Mouse (Mus musculus) lung, embryonic 14.5 days (tissue): ENCODE results near the gene Dclk3. TPM values are rescaled to one million over a fixed set of nuclear protein-coding genes. Genes with fewer than 3 reads are reported as not detected.
A peak's percentile ranks its signal among the peaks of the same experiment; 100 is the strongest.

Source experiments
- ATAC-seq: fragments of 200-750 bp; cut with Nextera tagmentation; 2 replicates; pipeline ENCODE4 v1.8.0; 2017; ENCODE audit warnings: mild to moderate bottlenecking, moderate TSS enrichment, moderate library complexity; ENCODE audit not compliant: insufficient read depth
- DNase-seq: peaks from one replicate; pipeline ENCODE4 v3.0.0-alpha.2; 2015
- H3K27ac ChIP-seq: fragments of 300-500 bp; sonication (generic); 2 replicates; pipeline ENCODE4 v1.5.1; 2014; ENCODE audit warnings: low read depth, mild to moderate bottlenecking, moderate library complexity
- H3K27me3 ChIP-seq: fragments of 300-500 bp; sonication (generic); 2 replicates; pipeline ENCODE4 v1.6.1; 2014; ENCODE audit warnings: low read length, control low read depth; ENCODE audit not compliant: insufficient read depth
- H3K36me3 ChIP-seq: fragments of 300-500 bp; sonication (generic); 2 replicates; pipeline ENCODE4 v1.6.1; 2014; ENCODE audit warnings: control low read depth; ENCODE audit not compliant: insufficient read depth
- H3K4me1 ChIP-seq: fragments of 300-500 bp; sonication (generic); 2 replicates; pipeline ENCODE4 v1.6.1; 2014; ENCODE audit warnings: antibody characterized with exemption, control low read depth; ENCODE audit not compliant: insufficient read depth
- H3K4me2 ChIP-seq: fragments of 300-500 bp; sonication (generic); 2 replicates; pipeline ENCODE4 v1.6.1; 2014; ENCODE audit warnings: mild to moderate bottlenecking
- H3K4me3 ChIP-seq: fragments of 300-500 bp; sonication (generic); 2 replicates; pipeline ENCODE4 v1.5.1; 2014; ENCODE audit warnings: low read depth, low read length
- H3K9ac ChIP-seq: fragments of 300-500 bp; sonication (generic); 2 replicates; pipeline ENCODE4 v1.6.1; 2014
- H3K9me3 ChIP-seq: fragments of 300-500 bp; sonication (generic); 2 replicates; pipeline ENCODE4 v1.6.1; 2016; ENCODE audit warnings: low read depth, low read length, control low read depth
- CTCF ChIP-seq: IDR thresholded peaks from 2 replicates; pipeline ENCODE4 v1.5.1; 2016; ENCODE audit warnings: antibody characterized with exemption, low read depth
- WGBS: fragments of 180-500 bp; shearing (Covaris S2); extraction: QIAGEN DNeasy Blood & Tissue Kit; methylation state at CpG from one replicate; pipeline ENCODE4 v1.1.7; 2014; 5-methylcytosine and 5-hydroxymethylcytosine counted together
- polyA plus RNA-seq: library from polyadenylated mRNA; unstranded; fragments of >200 nt; fragmentation: Nextera tagmentation; extraction: Ambion mirVana; gene quantifications from 2 replicates; pipeline ENCODE4 v1.2.1, GENCODE M21; 2014

Gene Dclk3
- polyA plus RNA-seq, 1 experiment from 2014 or later: not detected

DNA sequence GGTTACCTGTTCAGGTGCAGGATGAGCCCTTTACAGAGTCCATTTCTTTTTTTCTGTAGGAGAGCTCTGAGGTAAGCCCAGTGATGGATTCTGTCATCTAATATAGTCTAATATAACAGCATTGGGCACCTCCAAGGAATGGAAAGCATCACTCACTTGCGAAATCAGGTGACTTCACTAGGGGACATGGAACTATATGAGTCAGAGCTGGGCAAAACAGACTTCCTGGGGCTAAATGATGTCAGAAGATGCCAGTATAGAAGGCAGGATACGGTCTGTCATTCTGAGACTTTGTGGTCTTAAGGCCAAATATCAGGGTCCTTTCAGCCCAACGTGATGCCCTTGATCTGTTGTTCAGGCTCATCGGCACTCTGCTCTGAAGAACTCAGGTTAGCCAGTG lies 35.7 kb upstream of the Dclk3 start:
- no peaks in the 10 kb centered on the region for H3K27me3 ChIP-seq
- H3K9me3 ChIP-seq: no peaks in the 10 kb centered on the region
- H3K36me3 ChIP-seq: no peaks in the 10 kb centered on the region
- WGBS: 84% methylated on average over 4 of the region's 4 CpGs
- no peak overlapping the region for H3K9ac ChIP-seq
- no peak for TF ChIP-seq CTCF
- H3K4me1 ChIP-seq: no peaks in the 10 kb centered on the region
- no peak overlapping the region for H3K4me2 ChIP-seq
- no peak overlapping the region for H3K27ac ChIP-seq
- no peak for DNase-seq
- ATAC-seq: no peak
- H3K4me3 ChIP-seq: no peak overlapping the region

DNA sequence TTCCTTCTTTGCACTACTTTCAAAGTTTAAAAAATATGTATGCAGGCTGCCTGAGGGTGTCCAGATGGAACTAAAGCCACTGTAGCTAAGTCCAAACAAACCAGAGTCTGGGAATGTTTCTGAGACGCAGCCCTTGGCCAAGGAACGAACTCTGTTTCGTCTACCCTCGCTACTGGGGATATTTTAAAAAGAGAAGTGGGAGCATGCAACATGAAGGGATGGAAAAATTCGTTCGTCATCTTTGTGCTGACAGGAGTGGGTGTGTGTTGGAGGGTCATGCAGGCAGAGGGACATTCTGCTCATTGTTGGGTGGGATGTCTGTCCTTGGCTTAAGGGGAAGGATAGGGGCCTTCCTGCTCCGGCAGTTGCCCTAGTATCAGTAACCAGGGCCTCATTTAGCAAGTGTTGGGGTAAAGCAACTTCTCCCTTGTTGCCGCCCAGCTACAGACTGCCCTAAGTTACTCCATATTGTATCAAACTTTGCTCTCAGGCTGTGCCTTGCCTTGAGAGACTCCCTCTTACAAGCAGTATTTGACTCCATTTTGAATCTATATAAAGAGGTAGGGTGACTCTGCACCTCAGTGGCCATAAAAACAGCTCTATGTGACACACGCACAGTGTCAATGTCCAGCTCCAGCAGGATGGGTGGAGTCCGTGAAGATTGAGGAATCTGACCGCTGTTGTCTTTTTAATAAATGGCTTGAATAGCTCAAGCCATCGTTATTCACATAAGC lies 34.4 kb upstream of the Dclk3 start:
- Histone ChIP-seq H3K9ac (no peak overlapping the region), H3K36me3 (no peaks in the 10 kb centered on the region), H3K9me3 (no peaks in the 10 kb centered on the region), H3K4me2 (no peak overlapping the region), H3K4me3 (no peak overlapping the region), H3K4me1 (no peaks in the 10 kb centered on the region), H3K27me3 (no peaks in the 10 kb centered on the region), H3K27ac (no peak overlapping the region)
- ATAC-seq (no peak), DNase-seq (no peak)
- WGBS: 76% methylated on average over 12 of the region's 12 CpGs
- TF ChIP-seq CTCF: no peak

DNA sequence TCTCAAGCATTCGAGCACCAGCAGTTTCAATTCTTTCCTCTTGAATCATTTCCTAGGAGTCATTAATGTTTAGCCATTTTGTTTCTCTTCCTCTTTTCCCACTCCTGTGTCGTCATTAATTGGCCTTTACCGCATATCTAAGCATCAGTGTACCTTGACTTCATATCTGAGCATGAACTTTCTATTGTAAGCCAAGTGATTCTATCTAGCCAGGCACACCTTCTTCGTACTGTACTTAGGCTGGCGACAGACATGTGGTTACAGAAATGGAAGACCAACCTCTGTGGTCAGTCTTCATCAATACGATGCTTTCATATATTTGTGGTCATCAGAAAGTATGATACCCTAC lies 33.8 kb upstream of the Dclk3 start:
- WGBS: 89% methylated on average over 6 of the region's 6 CpGs
- ATAC-seq: no peak

DNA sequence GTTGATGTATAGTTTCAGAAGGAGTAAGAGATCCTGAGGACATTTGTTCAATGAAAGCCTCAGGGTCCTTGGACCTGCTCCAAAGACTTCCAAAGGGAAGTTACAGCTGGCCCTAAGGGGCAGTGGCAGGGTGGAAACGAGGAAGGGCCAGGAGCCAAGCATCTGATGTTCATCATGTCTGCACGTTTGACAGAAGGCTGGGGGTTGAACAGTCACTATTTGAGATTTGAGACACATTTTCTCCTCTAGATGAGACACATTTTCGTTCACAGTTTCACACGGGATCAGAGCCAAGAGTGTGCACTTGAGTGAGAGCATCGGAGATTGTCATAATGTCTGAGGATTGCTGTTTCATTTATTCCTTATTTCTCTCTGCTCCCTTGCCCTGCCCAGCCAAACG lies 30.9 kb upstream of the Dclk3 start:
- no peaks in the 10 kb centered on the region for H3K36me3 ChIP-seq
- no peak overlapping the region for H3K4me3 ChIP-seq
- ATAC-seq: peak; percentile 92
- no peaks in the 10 kb centered on the region for H3K4me1 ChIP-seq
- DNase-seq: peak; percentile 90
- WGBS: 41% methylated on average over 6 of the region's 6 CpGs
- no peaks in the 10 kb centered on the region for H3K27me3 ChIP-seq
- no peak for TF ChIP-seq CTCF
- H3K27ac ChIP-seq: no peak overlapping the region
- H3K9me3 ChIP-seq: no peaks in the 10 kb centered on the region
- H3K9ac ChIP-seq: no peak overlapping the region
- no peak overlapping the region for H3K4me2 ChIP-seq

More for the DNA sequence above, 33.8 kb upstream of the Dclk3 start:
- no peak for TF ChIP-seq CTCF
- Histone ChIP-seq H3K36me3 (no peaks in the 10 kb centered on the region), H3K9me3 (no peaks in the 10 kb centered on the region), H3K4me2 (no peak overlapping the region), H3K27ac (no peak overlapping the region), H3K27me3 (no peaks in the 10 kb centered on the region), H3K4me3 (no peak overlapping the region), H3K9ac (no peak overlapping the region), H3K4me1 (no peaks in the 10 kb centered on the region)
- no peak for DNase-seq

DNA sequence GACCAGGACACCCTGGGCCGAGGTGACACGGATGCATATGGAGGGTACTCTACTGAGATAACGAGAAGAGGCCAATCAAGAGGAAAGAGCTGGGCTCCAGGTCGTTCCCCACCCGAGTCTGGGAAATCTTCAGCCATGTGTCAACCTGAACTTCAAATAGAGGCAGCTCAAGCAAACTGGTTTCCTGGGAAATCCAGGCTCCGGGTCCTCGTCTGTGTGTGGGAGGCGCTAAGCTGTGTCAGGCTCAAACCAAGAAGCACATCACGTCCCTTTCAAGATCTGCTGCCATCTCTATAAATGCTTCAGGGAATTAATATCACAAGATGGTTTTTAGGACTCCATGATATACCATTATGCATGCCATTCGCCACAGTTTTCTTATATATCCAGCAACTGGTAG lies 30.5 kb upstream of the Dclk3 start:
- Histone ChIP-seq H3K4me1 (no peaks in the 10 kb centered on the region), H3K27me3 (no peaks in the 10 kb centered on the region), H3K36me3 (no peaks in the 10 kb centered on the region), H3K9me3 (no peaks in the 10 kb centered on the region), H3K9ac (no peak overlapping the region), H3K27ac (no peak overlapping the region), H3K4me3 (no peak overlapping the region), H3K4me2 (no peak overlapping the region)
- DNase-seq (peak; percentile 13), ATAC-seq (peak; percentile 15; the same call in 1 of the 2 replicates)
- WGBS: 53% methylated on average over 10 of the region's 10 CpGs
- no peak for TF ChIP-seq CTCF

DNA sequence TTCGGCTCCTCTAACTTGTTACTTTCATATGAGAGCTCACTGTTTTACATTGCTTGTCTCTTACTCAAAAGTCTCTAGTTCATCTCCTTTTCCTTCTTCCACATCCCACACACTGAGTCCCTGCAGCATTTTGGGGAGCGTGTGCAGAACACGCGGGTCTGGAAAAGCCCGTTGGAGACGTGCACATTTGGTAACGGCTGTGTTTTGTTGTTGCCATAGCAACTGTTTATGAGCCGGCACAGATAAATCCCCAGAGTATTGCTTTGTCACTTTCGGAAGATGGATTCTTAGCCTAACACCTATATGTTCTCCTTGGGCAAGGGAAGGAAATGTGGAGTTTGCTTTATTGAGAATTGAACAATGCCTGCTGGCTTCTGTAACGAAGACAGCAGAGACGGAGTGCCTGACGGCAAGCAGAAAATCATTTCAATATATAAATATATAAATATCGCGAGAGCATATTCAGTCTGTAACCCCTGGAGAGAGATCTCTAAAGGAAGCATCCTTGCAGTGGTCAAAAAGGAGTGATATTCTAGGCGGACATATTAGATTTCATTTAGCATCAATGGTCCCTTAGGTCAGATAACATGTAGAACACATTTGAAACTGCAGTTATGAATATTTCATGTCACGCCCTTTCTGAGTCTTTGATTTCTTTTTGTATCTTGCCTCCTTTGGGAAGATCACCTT lies 26.3 kb upstream of the Dclk3 start:
- Histone ChIP-seq H3K36me3 (no peaks in the 10 kb centered on the region), H3K4me1 (no peaks in the 10 kb centered on the region), H3K27me3 (no peaks in the 10 kb centered on the region), H3K4me3 (no peak overlapping the region), H3K27ac (no peak overlapping the region), H3K4me2 (no peak overlapping the region), H3K9ac (no peak overlapping the region), H3K9me3 (no peaks in the 10 kb centered on the region)
- DNase-seq: peak; percentile 33
- no peak for ATAC-seq
- no peak for TF ChIP-seq CTCF
- WGBS: 71% methylated on average over 16 of the region's 16 CpGs

DNA sequence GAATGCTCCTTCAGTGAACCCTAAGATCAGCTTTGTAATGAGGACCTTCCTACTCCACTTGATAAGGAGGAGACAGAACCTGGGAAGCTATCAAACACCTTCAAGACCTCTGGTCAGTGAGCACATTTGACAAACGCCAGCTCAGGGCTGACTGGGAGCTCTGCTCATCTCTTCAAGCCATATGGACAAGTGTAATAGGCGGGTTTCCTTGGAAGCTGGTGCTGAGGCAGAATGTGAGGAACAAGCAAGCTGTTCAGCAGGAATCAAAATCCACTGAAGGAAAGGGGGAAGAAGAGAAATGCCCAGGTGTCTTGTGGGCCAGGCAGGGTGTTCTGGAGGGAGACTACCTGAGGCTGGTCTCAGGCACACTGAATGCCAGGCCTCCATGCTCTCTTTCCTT lies 17.0 kb upstream of the Dclk3 start:
- H3K4me1 ChIP-seq: no peaks in the 10 kb centered on the region
- no peaks in the 10 kb centered on the region for H3K9me3 ChIP-seq
- no peak overlapping the region for H3K27ac ChIP-seq
- 75% methylated on average over 2 of the region's 2 CpGs for WGBS
- no peak for TF ChIP-seq CTCF
- H3K36me3 ChIP-seq: no peaks in the 10 kb centered on the region
- H3K4me2 ChIP-seq: no peak overlapping the region
- H3K27me3 ChIP-seq: no peaks in the 10 kb centered on the region
- H3K9ac ChIP-seq: no peak overlapping the region
- ATAC-seq: no peak; the same call in 1 of the 2 replicates
- DNase-seq: no peak
- no peak overlapping the region for H3K4me3 ChIP-seq
